Mouse (Mus musculus): ENCODE results near the gene C2.

DNA sequence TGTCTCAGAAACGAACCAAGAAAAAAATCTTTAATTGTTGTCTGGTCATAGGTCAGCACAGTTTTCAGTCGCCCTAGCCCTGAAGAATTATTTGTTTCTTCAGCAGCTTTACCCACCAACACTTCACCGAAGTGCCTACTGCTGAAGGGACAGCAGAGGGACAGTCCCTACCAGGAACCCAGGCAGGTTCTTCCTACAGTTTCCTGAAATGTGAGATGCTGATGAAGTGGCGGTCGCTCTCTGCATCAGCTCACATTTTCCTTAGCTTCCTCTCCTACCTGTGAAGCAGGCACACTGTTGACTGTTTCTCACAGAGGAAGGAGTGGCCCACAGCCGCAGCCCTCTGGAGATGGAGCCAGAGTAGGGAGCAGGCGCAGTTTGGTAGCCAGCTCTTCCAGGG lies 32.1 kb downstream of the C2 start:
- TF ChIP-seq CTCF (IDR thresholded peaks at IDR 0.05; ENCODE audit: low read depth, low read length) (no peak), POLR2A (IDR thresholded peaks at IDR 0.05; ENCODE audit: insufficient read depth, low read length) (no peak)

Measured in ES-Bruce4 (cell line).